Mouse (Mus musculus) bone marrow, adult 2 months (tissue): Measurements from ENCODE around the gene Borcs6.

Experiments
- CTCF ChIP-seq: fragments of 200-500 bp; IDR thresholded peaks from 2 replicates; pipeline ENCODE4 v1.5.1; 2011; ENCODE audit warnings: low read length, control low read depth; ENCODE audit not compliant: control insufficient read depth, insufficient read depth
- POLR2A ChIP-seq: fragments of 200-500 bp; IDR thresholded peaks from 2 replicates; pipeline ENCODE4 v1.6.1; 2011; ENCODE audit warnings: low read depth, mild to moderate bottlenecking, control low read depth, low read length, borderline replicate concordance; ENCODE audit not compliant: control insufficient read depth

DNA sequence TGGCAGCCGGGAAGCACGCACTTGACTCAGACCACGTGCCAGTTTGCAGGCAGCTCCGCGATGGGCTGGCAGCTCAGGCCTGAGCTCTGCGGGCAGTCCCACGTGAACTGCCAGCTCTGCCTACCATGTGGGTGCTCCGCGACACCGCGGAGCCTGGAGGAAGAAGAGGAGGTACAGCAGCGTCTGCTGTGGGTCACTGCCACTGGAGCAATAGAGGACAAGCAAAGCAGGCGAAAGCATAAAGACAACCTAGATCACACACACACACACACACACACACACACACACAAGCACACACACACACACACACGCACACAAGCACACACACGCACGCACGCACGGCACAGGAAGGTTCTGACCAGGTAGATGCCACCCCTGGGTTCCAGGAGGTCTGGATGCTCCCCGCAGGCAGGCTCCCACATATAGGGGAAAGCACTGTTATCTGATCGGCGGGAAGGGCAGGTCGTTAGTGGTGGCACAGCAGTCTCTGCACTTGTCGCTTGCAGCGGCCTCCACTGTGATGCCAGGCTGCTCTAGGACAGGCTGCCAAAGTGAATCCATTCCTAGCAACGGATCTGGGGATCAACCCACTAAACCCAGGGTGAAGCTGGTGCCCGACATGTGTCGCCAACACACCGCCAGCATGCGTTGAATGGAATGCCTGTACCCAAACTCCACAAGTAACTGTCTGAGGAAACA is 6.8 kb downstream of the Borcs6 start:
- TF ChIP-seq POLR2A (peak; percentile 52), CTCF (no peak)
